Comparison of ENCODE assay signal across 9 mouse cellular contexts in genomic region chr2:156422631-156423030, GRCm38 (mm10). TPM values are rescaled to one million over a fixed set of nuclear protein-coding genes. Genes with fewer than 3 reads are reported as not detected.
DNase-seq lines count a peak whose midpoint lies in the region; ATAC-seq and TF ChIP-seq lines count a peak whose summit lies in the region.
"Had no signal": no experiment of that assay in that cellular context is flagged by ENCODE, and none has a peak within 500 bp of the region (broad histone marks: within the 10 kb centered on the region; RNA-seq: fewer than 3 reads in every experiment).

No protein-coding gene starts in this region.

- H3K4me2 ChIP-seq in liver, postnatal 0 days (ENCODE audit: low read depth, low read length), result no peak overlapping the region

- WGBS in liver, postnatal 0 days (ENCODE audit: insufficient replicate concordance), result 7% methylated on average over 8 of the region's 8 CpGs

- H3K4me3 ChIP-seq in liver, postnatal 0 days (ENCODE audit: low read depth, low read length), result no peak overlapping the region

- peaks cover 42% of the 10 kb centered on the region for H3K27me3 ChIP-seq in liver, postnatal 0 days (ENCODE audit: insufficient read depth, low read length)

- DNase-seq in heart, adult 18-20 months, result peak; percentile 25 to 36
- no peak for DNase-seq in heart, adult 9 months (ENCODE audit: low spot score in 2 of 2)
- DNase-seq in urinary bladder, postnatal 14 days (ENCODE audit: low spot score), result peak; percentile 45
- no peak for DNase-seq in urinary bladder, postnatal 4 days (ENCODE audit: low spot score in 2 of 2)
- DNase-seq in lung, postnatal 14 days, result peak; percentile 11
- DNase-seq in liver, postnatal 0 days, result no peak
- DNase-seq in left cerebral cortex, postnatal 10 days (ENCODE audit: extremely low spot score in 1 of 2, low spot score in 2 of 2), result no peak
- DNase-seq in thymus, postnatal 25 days, result no peak

- intact Hi-C loops in left cerebral cortex, postnatal 10 days (cut with DNase I), result loop anchor here (5.0 kb wide), 1 partner anchor 75 kb away; no protein-coding TSS in a partner anchor

- no peak for ATAC-seq in liver, postnatal 0 days
- ATAC-seq: inflammation-experienced regulatory T-cells, adult 6 months had no signal

- no peaks in the 10 kb centered on the region for H3K36me3 ChIP-seq in liver, postnatal 0 days (replicated peaks; ENCODE audit: insufficient read depth, low read length)

- H3K4me1 ChIP-seq in liver, postnatal 0 days (ENCODE audit: insufficient read depth), result peaks cover 10% of the 10 kb centered on the region

- H3K9ac ChIP-seq in liver, postnatal 0 days (replicated peaks), result no peak overlapping the region

- no peak for TF ChIP-seq EP300 in liver, postnatal 0 days (IDR thresholded peaks at IDR 0.05; ENCODE audit: low read depth)

- H3K27ac ChIP-seq in liver, postnatal 0 days (ENCODE audit: low read depth), result no peak overlapping the region

- no peaks in the 10 kb centered on the region for H3K9me3 ChIP-seq in liver, postnatal 0 days (ENCODE audit: low read length)

- TF ChIP-seq CTCF in liver, postnatal 0 days (IDR thresholded peaks at IDR 0.05; ENCODE audit: low read depth), result no peak

RNA-seq across cellular contexts. Expression of gene Epb41l1, which starts 1.9 kb away (rescaled TPM):
- total RNA-seq in heart, adult 18-20 months (2021), result 10 to 100 TPM in 1 of 2 experiments, 1 to 10 TPM in 1; 7.5 to 10.5 TPM
- polyA plus RNA-seq in liver, postnatal 0 days (2015; fragmentation: Nextera tagmentation; extraction: Ambion mirVana), result 0.49 and 0.51 TPM in 2 replicates
- 100 to 1,000 TPM; 269 to 284 TPM for total RNA-seq in left cerebral cortex, postnatal 10 days (2021)

Comparison
In these comparisons a context has a peak if more than half of its experiments do, and no peak if none do; other contexts are left out.
1. DNase-seq: peak in heart, adult 18-20 months (2 of 2), urinary bladder, postnatal 14 days (single experiment) and lung, postnatal 14 days (single experiment); none in heart, adult 9 months (0 of 2), urinary bladder, postnatal 4 days (0 of 2), liver, postnatal 0 days (single experiment), left cerebral cortex, postnatal 10 days (0 of 2) and thymus, postnatal 25 days (single experiment).
2. RNA of gene Epb41l1, which starts 1.9 kb away (total RNA-seq): 269 to 284 TPM in left cerebral cortex, postnatal 10 days; 7.5 to 10.5 TPM in heart, adult 18-20 months; every median in the first group is over 10 times any median in the second.